Mouse (Mus musculus): ENCODE data around the gene Ttc14. TPM values are rescaled to one million over a fixed set of nuclear protein-coding genes. Genes with fewer than 3 reads are reported as not detected.
A peak's percentile ranks its signal among the peaks of the same experiment; 100 is the strongest.

The Ttc14 gene
- total RNA-seq (2021): 10 to 100 TPM; 32.1 to 46.6 TPM
- long read RNA-seq, experiment 1, full-length matches to known transcripts: 14 of 23 reads
- long read RNA-seq, experiment 1, partial matches to known transcripts: 1 of 23 reads
- long read RNA-seq, experiment 1, other reads (novel, unspliced or antisense): 8 of 23 reads
- long read RNA-seq, experiment 2, full-length matches to known transcripts: 45 of 73 reads
- long read RNA-seq, experiment 2, partial matches to known transcripts: 12 of 73 reads
- long read RNA-seq, experiment 2, other reads (novel, unspliced or antisense): 16 of 73 reads

DNA sequence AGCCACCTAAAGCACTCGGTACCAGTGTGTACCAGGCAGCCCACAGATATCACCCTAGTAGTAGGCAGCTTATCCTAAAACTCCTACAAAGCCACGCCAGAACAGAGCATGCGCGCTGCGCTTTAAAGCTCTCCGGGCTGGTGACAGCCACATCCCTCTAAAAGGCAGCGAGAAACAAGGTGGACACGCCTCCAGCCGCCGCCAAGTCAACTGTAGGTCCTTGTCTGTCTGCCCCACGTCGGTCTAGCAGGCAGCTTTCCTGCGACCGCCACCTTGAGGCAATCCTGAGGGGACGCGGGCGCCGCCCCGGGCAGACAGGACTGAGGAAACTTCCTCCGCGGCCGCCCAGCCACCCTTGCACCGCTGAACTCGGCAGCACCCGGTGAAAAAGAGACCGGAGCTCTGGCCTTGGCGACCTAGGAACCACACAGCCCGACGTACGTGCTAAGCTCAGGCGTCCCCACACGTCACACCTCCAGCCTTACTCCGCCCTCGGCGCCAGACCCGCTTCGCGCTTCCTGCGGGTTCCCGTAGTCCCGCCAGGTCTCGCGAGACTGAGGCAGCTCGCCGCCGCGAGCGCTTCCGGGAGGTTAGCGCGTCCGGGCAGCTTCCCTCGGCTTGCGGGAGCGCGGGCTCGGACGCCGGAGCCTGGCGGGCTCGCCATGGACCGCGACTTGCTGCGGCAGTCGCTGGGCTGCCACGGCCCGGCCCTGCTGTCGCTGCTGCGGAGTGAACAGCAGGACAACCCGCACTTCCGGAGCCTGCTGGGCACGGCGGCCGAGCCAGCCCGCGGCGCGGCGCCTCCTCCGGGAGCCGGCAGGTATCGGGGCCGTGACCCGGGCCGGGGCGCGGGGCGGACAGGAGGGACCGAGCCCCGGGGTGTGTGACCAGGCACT lies at the start of gene Ttc14:
TSS of gene Ttc14 (plus strand) at position 216 of the 896 bp plus-strand sequence.
- peak; percentile 100 for DNase-seq (ENCODE audit: low spot score in 2 of 2)

GRCm38 (mm10) chr3:33790975-33791374 lies 8.7 kb upstream of the Ttc14 start:
- no peak for DNase-seq (ENCODE audit: low spot score in 2 of 2)

GRCm38 (mm10) chr3:33800513-33800820 lies 835 bp downstream of the Ttc14 start:
- DNase-seq (ENCODE audit: low spot score in 2 of 2): no peak

GRCm38 (mm10) chr3:33807151-33807550 lies 7.5 kb downstream of the Ttc14 start:
- DNase-seq (ENCODE audit: low spot score in 2 of 2): no peak

DNA sequence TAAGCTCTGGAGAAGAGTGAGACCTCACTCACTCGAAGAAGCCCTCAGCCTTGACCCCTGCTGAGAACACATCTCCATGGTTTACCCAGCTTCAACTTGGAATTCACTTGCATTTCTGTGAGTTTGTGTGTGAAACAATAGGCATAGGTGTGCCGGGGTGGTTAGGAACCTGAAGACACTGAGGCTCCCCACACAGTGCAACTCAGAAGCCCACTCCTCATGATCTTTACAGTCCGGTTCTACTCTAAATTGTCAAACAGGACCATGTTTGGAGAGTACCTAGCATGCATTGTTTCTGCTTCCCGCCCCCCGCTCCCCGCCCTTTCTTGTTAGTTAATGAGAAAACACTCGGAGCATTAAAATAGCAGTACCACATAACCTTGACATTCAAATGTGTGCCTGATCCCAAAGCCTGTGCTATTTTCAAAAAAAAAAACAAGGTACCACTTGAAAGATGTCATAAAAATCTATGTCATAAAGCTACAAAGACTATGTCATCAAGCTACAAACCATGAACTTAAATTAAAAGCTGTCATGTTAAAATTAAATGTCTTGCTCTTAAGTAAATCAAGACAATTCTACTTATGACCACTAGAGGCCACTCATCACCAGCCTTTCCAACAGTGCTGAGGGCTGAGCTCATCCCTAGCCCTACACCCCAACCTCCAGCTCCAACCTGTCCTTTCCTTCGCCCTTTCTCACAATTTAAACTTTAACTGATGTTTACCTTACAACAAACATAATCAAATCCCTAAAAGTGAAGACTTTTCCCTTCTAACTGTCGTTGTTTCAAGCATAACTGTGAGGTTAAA lies 24.7 kb downstream of the Ttc14 start:
- DNase-seq (ENCODE audit: low spot score in 2 of 2): peak in 1 of 2 experiments; percentile 5

DNA sequence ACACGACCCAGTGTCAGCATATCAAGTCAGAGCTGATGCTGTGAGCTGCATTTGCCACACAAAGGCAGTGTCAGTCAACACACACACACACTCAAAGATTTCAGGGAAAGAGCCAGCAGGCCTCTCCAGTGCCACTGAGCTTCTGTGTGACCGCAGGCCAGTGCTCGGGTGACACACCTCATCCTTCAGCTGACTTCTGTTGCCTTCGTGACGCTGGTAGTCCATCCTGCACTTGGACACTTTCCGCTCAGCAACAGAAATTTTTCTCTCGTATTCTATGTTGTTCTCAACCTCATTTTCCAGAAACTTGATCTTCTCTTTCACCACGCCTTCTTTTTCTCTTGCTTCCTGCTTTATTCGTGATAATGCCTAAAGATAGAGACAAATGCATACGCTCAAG lies 32.7 kb downstream of the Ttc14 start:
- no peak for DNase-seq (ENCODE audit: low spot score in 2 of 2)

- no peak for DNase-seq (ENCODE audit: low spot score in 2 of 2)
Observed at GRCm38 (mm10) chr3:33836576-33836975, 36.9 kb downstream of the Ttc14 start.

GRCm38 (mm10) chr3:33838877-33839276 lies 39.2 kb downstream of the Ttc14 start:
- no peak for DNase-seq (ENCODE audit: low spot score in 2 of 2)

DNA sequence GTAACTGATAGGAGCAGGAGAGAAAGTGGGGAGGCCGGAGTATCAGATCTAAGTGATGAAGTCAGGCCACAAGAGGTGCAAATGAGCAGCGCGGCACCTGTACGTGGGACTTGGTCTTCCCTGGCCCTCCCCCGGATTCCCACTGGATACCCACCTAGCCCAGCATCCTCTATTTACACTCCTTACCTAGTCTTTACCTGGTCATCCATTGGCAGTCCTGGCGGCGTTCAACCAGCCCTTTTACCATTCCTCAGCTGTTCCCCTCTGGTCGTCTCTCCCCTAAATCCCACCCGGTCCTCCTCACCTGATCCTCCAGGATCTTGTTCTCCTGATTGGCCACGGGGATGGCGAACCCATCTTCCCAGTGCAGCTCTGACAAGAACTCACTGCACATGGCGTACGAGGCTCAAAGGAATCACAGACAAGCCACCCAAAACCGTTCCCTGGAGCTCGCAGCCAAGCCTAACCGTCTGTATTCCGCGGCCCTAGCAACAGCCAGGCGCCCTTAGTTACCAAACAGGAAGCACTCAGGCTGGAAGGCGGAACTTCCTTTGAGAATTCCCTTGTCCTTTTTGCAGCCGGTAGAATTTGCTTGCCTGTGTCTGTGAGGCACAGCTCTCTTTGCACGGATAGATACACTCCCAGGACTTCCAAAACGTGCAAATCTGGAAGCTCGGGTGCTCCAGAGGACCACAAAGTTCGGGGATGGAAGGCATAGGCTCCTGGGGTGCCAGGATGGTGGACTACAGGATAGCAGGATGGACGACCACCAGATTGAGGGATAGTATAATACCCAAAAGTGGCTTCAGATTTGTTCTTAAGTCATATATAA lies 44.4 kb downstream of the Ttc14 start, which contains the start of gene Ccdc39:
TSS of gene Ccdc39 (minus strand) at position 510 of the 832 bp plus-strand sequence.
- peak; percentile 46 to 49 for DNase-seq (ENCODE audit: low spot score in 2 of 2)

- no peak for DNase-seq (ENCODE audit: low spot score in 2 of 2)
Observed at GRCm38 (mm10) chr3:33846639-33847038, 47.0 kb downstream of the Ttc14 start.

DNA sequence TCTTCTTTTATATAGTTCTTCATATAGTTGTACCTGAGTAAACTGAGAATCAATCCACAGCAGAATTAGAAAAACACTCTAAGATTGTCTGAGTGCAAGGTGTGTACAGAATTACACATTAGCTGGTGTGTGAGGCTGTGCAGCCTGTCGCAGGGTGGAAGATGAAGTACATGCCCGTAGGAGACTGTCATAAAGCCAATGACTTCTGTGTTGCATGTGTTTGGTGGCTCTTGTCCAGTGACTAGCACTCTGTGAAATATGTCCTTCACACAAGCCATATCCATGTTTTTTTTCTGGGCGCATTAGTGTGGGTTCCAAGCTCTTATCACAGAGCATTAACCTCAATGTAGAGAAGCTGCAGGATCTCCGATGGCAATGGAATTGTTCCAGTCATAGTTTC lies 51.2 kb downstream of the Ttc14 start:
- DNase-seq (ENCODE audit: low spot score in 2 of 2): no peak

GRCm38 (mm10) chr3:33853062-33853461 lies 53.4 kb downstream of the Ttc14 start:
- DNase-seq (ENCODE audit: low spot score in 2 of 2): no peak

- no peak for DNase-seq (ENCODE audit: low spot score in 2 of 2)
Observed at GRCm38 (mm10) chr3:33858939-33859338, 59.3 kb downstream of the Ttc14 start.

DNA sequence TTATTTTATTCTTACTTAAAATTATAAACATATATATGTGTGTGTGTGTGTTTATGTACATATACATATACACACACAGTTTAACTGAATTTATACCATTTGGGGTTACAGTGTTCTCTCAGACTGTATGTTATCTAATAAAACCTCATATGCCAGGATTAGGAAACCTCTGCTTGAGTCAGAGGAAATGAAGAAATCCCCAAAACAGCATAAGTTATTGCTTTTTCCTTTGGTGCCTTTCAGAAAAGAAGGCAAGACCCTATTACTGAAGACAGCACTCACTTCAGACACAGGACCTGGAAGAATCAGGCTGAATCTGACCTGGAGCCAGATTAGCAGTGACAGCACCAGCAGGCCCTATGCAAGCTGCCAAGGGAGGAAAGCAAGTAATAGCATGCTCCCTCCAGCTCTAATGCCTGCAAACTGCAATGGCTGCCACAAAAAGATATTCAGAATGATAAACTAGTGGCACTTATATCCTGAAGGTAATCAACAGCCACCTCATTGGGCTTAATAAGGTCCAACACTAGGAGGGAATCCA lies 64.4 kb downstream of the Ttc14 start:
- no peak for DNase-seq (ENCODE audit: low spot score in 2 of 2)

Other genes with a start within 250 kb of the Ttc14 start
- 1 to 10 TPM; 2.1 to 2.6 TPM for gene Ccdc39, start 44.5 kb downstream of the Ttc14 start, total RNA-seq (2021)
- 100 to 1,000 TPM; 155 to 163 TPM for gene Fxr1, start 220.1 kb downstream of the Ttc14 start, total RNA-seq (2021)